Mouse (Mus musculus) midbrain, postnatal 0 days (tissue): ENCODE results near the gene Mob1b. TPM values are rescaled to one million over a fixed set of nuclear protein-coding genes. Genes with fewer than 3 reads are reported as not detected.

Experiments used
- ATAC-seq: fragments of 200-750 bp; cut with Nextera tagmentation; 2 replicates; pipeline ENCODE4 v1.8.0; 2017; ENCODE audit warnings: moderate number of reproducible peaks, mild to moderate bottlenecking, moderate TSS enrichment, moderate library complexity; ENCODE audit not compliant: low FRiP score
- DNase-seq: peaks from one replicate; pipeline ENCODE4 v3.0.0-alpha.2; 2015; ENCODE audit warnings: low spot score
- H3K27ac ChIP-seq: fragments of 300-500 bp; sonication (generic); 2 replicates; pipeline ENCODE4 v1.5.1; 2014; ENCODE audit warnings: low read depth, mild to moderate bottlenecking, low read length, mixed read lengths
- H3K27me3 ChIP-seq: fragments of 300-500 bp; sonication (generic); 2 replicates; pipeline ENCODE4 v1.6.1; 2014; ENCODE audit warnings: low read length, control low read depth, mixed read lengths; ENCODE audit not compliant: insufficient read depth
- H3K36me3 ChIP-seq: fragments of 300-500 bp; sonication (generic); 2 replicates; pipeline ENCODE4 v1.6.1; 2014; ENCODE audit warnings: low read length, control low read depth, mixed read lengths; ENCODE audit not compliant: insufficient read depth
- H3K4me1 ChIP-seq: fragments of 300-500 bp; sonication (generic); 2 replicates; pipeline ENCODE4 v1.6.1; 2014; ENCODE audit warnings: mild to moderate bottlenecking, control low read depth, antibody characterized with exemption, low read length, mixed read lengths; ENCODE audit not compliant: insufficient read depth
- H3K4me2 ChIP-seq: fragments of 300-500 bp; sonication (generic); 2 replicates; pipeline ENCODE4 v1.6.1; 2014; ENCODE audit warnings: low read depth, mild to moderate bottlenecking, low read length, mixed read lengths; ENCODE audit not compliant: poor library complexity, severe bottlenecking
- H3K4me3 ChIP-seq: fragments of 300-500 bp; sonication (generic); 2 replicates; pipeline ENCODE4 v1.5.1; 2014; ENCODE audit warnings: low read depth, mild to moderate bottlenecking, low read length, moderate library complexity
- H3K9ac ChIP-seq: fragments of 300-500 bp; sonication (generic); replicated peaks from 2 replicates; pipeline ENCODE4 v1.6.1; 2014; ENCODE audit warnings: mild to moderate bottlenecking, low read length, moderate library complexity, mixed read lengths; ENCODE audit not compliant: poor library complexity, severe bottlenecking
- H3K9me3 ChIP-seq: fragments of 300-500 bp; sonication (generic); 2 replicates; pipeline ENCODE4 v1.6.1; 2016; ENCODE audit warnings: low read length, control low read depth
- CTCF ChIP-seq: IDR thresholded peaks from 2 replicates; pipeline ENCODE4 v1.5.1; 2016; ENCODE audit warnings: antibody characterized with exemption, mild to moderate bottlenecking
- WGBS: fragments of 180-500 bp; shearing (Covaris S2); extraction: QIAGEN DNeasy Blood & Tissue Kit; methylation state at CpG from one replicate; pipeline ENCODE4 v1.1.7; 2014; 5-methylcytosine and 5-hydroxymethylcytosine counted together
- polyA plus RNA-seq: library from polyadenylated mRNA; unstranded; fragments of >200 nt; fragmentation: Nextera tagmentation; extraction: Ambion mirVana; gene quantifications from 2 replicates; pipeline ENCODE4 v1.2.1, GENCODE M21; 2015
- total RNA-seq: library from RNA; depleted of rRNA; stranded (reverse); fragments of >200 nt; gene quantifications from 2 replicates; pipeline ENCODE4 v1.2.3, GENCODE M21; 2014

Mob1b gene
- total and polyA plus RNA-seq, 2 experiments from 2014 or later: 7.5 to 10.9 TPM

- Histone ChIP-seq H3K27ac (no peak overlapping the region), H3K4me3 (no peak overlapping the region), H3K9ac (no peak overlapping the region), H3K4me1 (no peaks in the 10 kb centered on the region), H3K9me3 (no peaks in the 10 kb centered on the region), H3K36me3 (no peaks in the 10 kb centered on the region), H3K27me3 (no peaks in the 10 kb centered on the region), H3K4me2 (no peak overlapping the region)
- DNase-seq: no peak
- ATAC-seq: no peak
- 0 out of 2 replicates have a peak, but pooled peaks have one; percentile 10 for TF ChIP-seq CTCF
Observed at GRCm38 (mm10) chr5:88693057-88693456, 27.6 kb upstream of the Mob1b start.

- no peak overlapping the region for H3K9ac ChIP-seq
- H3K4me2 ChIP-seq: no peak overlapping the region
- no peaks in the 10 kb centered on the region for H3K4me1 ChIP-seq
- no peaks in the 10 kb centered on the region for H3K27me3 ChIP-seq
- H3K36me3 ChIP-seq: no peaks in the 10 kb centered on the region
- H3K27ac ChIP-seq: no peak overlapping the region
- DNase-seq (no peak), ATAC-seq (no peak)
- no peaks in the 10 kb centered on the region for H3K9me3 ChIP-seq
- TF ChIP-seq CTCF: no peak
- no peak overlapping the region for H3K4me3 ChIP-seq
- WGBS: 74% methylated on average over 5 of the region's 5 CpGs
Observed at GRCm38 (mm10) chr5:88697291-88697690, 23.4 kb upstream of the Mob1b start.

- DNase-seq (no peak), ATAC-seq (no peak)
- no peak for TF ChIP-seq CTCF
- H3K27me3 ChIP-seq: no peaks in the 10 kb centered on the region
- WGBS: 78% methylated on average over 4 of the region's 4 CpGs
- H3K4me2 ChIP-seq: no peak overlapping the region
- no peaks in the 10 kb centered on the region for H3K4me1 ChIP-seq
- no peak overlapping the region for H3K9ac ChIP-seq
- no peaks in the 10 kb centered on the region for H3K36me3 ChIP-seq
- H3K4me3 ChIP-seq: no peak overlapping the region
- H3K9me3 ChIP-seq: no peaks in the 10 kb centered on the region
- no peak overlapping the region for H3K27ac ChIP-seq
Observed at GRCm38 (mm10) chr5:88699251-88699913, 21.3 kb upstream of the Mob1b start.

- no peaks in the 10 kb centered on the region for H3K36me3 ChIP-seq
- H3K4me2 ChIP-seq: no peak overlapping the region
- no peak for TF ChIP-seq CTCF
- H3K4me1 ChIP-seq: no peaks in the 10 kb centered on the region
- H3K27ac ChIP-seq: no peak overlapping the region
- no peaks in the 10 kb centered on the region for H3K27me3 ChIP-seq
- no peak overlapping the region for H3K4me3 ChIP-seq
- DNase-seq (no peak), ATAC-seq (no peak)
- H3K9ac ChIP-seq: no peak overlapping the region
- WGBS: 77% methylated on average over 4 of the region's 4 CpGs
- no peaks in the 10 kb centered on the region for H3K9me3 ChIP-seq
Observed at GRCm38 (mm10) chr5:88702041-88702440, 18.6 kb upstream of the Mob1b start.

GRCm38 (mm10) chr5:88703551-88703950 lies 17.1 kb upstream of the Mob1b start:
- Histone ChIP-seq H3K27me3 (no peaks in the 10 kb centered on the region), H3K9me3 (no peaks in the 10 kb centered on the region), H3K36me3 (no peaks in the 10 kb centered on the region), H3K4me2 (no peak overlapping the region), H3K4me3 (no peak overlapping the region), H3K9ac (no peak overlapping the region), H3K4me1 (no peaks in the 10 kb centered on the region), H3K27ac (no peak overlapping the region)
- peak; percentile 15 for DNase-seq
- WGBS: 76% methylated on average over 4 of the region's 4 CpGs
- TF ChIP-seq CTCF: no peak
- ATAC-seq: no peak

- Histone ChIP-seq H3K9ac (no peak overlapping the region), H3K4me3 (no peak overlapping the region), H3K36me3 (no peaks in the 10 kb centered on the region), H3K9me3 (no peaks in the 10 kb centered on the region), H3K4me1 (peaks cover 9% of the 10 kb centered on the region; the same call in 1 of the 2 replicates), H3K27ac (no peak overlapping the region), H3K4me2 (no peak overlapping the region), H3K27me3 (no peaks in the 10 kb centered on the region)
- DNase-seq (peak; percentile 7), ATAC-seq (peak; percentile 54; the same call in 1 of the 2 replicates)
- no peak for TF ChIP-seq CTCF
Observed at GRCm38 (mm10) chr5:88711128-88711527, 9.5 kb upstream of the Mob1b start.
